10 mouse cellular contexts compared by ENCODE assay signal in the genomic region with DNA sequence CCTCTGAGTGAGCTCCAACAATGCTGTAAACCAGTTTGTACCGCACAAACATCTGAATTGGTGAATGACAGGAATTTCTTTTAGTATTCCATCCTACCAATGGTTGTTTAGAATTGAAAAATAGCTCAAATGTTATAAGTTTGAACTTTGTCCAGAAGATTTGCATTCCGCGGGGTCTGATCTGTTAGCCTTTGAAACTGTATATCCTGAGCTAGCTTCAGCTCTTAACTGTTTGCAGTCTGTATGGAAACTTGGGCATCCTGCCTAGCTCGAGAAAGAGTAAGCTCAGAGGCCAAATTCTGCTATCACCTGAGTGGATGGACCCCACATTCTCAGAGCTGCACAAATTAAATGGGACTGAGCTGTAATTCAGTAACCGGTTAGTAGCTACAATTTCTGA. TPM values are rescaled to one million over a fixed set of nuclear protein-coding genes. Genes with fewer than 3 reads are reported as not detected.
DNase-seq lines count a peak whose midpoint lies in the region; ATAC-seq lines count a peak whose summit lies in the region.
"Had no signal": no experiment of that assay in that cellular context is flagged by ENCODE, and none has a peak within 500 bp of the region (broad histone marks: within the 10 kb centered on the region; RNA-seq: fewer than 3 reads in every experiment).

No protein-coding gene starts in this region.

- H3K4me2 ChIP-seq in heart, embryonic 13.5 days: peak overlapping the region; percentile 95
- H3K4me2 ChIP-seq in embryonic facial prominence, embryonic 13.5 days: peak overlapping the region; percentile 82
- peak overlapping the region; percentile 94 for H3K4me2 ChIP-seq in hindbrain, embryonic 16.5 days (ENCODE audit: low read length)
- peak overlapping the region; percentile 86 for H3K4me2 ChIP-seq in midbrain, embryonic 15.5 days

- peaks cover 56% of the 10 kb centered on the region for H3K4me1 ChIP-seq in heart, embryonic 13.5 days
- H3K4me1 ChIP-seq in embryonic facial prominence, embryonic 13.5 days: peaks cover 49% of the 10 kb centered on the region
- peaks cover 32% of the 10 kb centered on the region for H3K4me1 ChIP-seq in hindbrain, embryonic 16.5 days (ENCODE audit: control insufficient read depth, insufficient read depth, low read depth, low read length)
- H3K4me1 ChIP-seq in midbrain, embryonic 15.5 days: peaks cover 66% of the 10 kb centered on the region

- no peak for ATAC-seq in heart, embryonic 13.5 days (ENCODE audit: extremely low read depth, insufficient number of reproducible peaks, low FRiP score, low TSS enrichment)
- ATAC-seq in embryonic facial prominence, embryonic 13.5 days (ENCODE audit: insufficient number of reproducible peaks, insufficient read depth, low FRiP score, low TSS enrichment, low read depth): no peak
- ATAC-seq in hindbrain, embryonic 16.5 days: no peak
- ATAC-seq in midbrain, embryonic 15.5 days (replicated peaks): no peak

- peak overlapping the region; percentile 96; the same call in 1 of the 2 replicates for H3K4me3 ChIP-seq in heart, embryonic 13.5 days
- peak overlapping the region; percentile 96 for H3K4me3 ChIP-seq in embryonic facial prominence, embryonic 13.5 days
- H3K4me3 ChIP-seq in hindbrain, embryonic 16.5 days (ENCODE audit: low read length): no peak overlapping the region
- peak overlapping the region; percentile 89; the same call in 1 of the 2 replicates for H3K4me3 ChIP-seq in midbrain, embryonic 15.5 days

- peaks cover 30% of the 10 kb centered on the region for H3K36me3 ChIP-seq in heart, embryonic 13.5 days
- peaks cover 28% of the 10 kb centered on the region for H3K36me3 ChIP-seq in embryonic facial prominence, embryonic 13.5 days
- H3K36me3 ChIP-seq in hindbrain, embryonic 16.5 days (ENCODE audit: control insufficient read depth, insufficient read depth, low read length): no peaks in the 10 kb centered on the region
- H3K36me3 ChIP-seq in midbrain, embryonic 15.5 days (replicated peaks): peaks cover 5% of the 10 kb centered on the region; the same call in 1 of the 2 replicates

- WGBS in heart, embryonic 13.5 days: 57% methylated on average over 5 of the region's 5 CpGs
- WGBS in embryonic facial prominence, embryonic 13.5 days: 20% methylated on average over 5 of the region's 5 CpGs
- WGBS in hindbrain, embryonic 16.5 days: 42% methylated on average over 5 of the region's 5 CpGs
- WGBS in midbrain, embryonic 15.5 days: 27% methylated on average over 5 of the region's 5 CpGs

- no peak overlapping the region for H3K27ac ChIP-seq in heart, embryonic 13.5 days (replicated peaks)
- H3K27ac ChIP-seq in embryonic facial prominence, embryonic 13.5 days: no peak overlapping the region; the same call in 1 of the 2 replicates
- H3K27ac ChIP-seq in hindbrain, embryonic 16.5 days (ENCODE audit: low read depth, low read length): no peak overlapping the region
- H3K27ac ChIP-seq in midbrain, embryonic 15.5 days: no peak overlapping the region

- intact Hi-C loops in heart, postnatal 14 days (cut with DNase I): no loop called here
- intact Hi-C loops in left cerebral cortex, postnatal 36 days (cut with DNase I): no loop called here

- no peaks in the 10 kb centered on the region for H3K27me3 ChIP-seq in heart, embryonic 13.5 days (replicated peaks)
- H3K27me3 ChIP-seq in embryonic facial prominence, embryonic 13.5 days: no peaks in the 10 kb centered on the region
- H3K27me3 ChIP-seq in hindbrain, embryonic 16.5 days (replicated peaks; ENCODE audit: control insufficient read depth, insufficient read depth, low read length): no peaks in the 10 kb centered on the region
- no peaks in the 10 kb centered on the region for H3K27me3 ChIP-seq in midbrain, embryonic 15.5 days (replicated peaks)

- no peaks in the 10 kb centered on the region for H3K9me3 ChIP-seq in heart, embryonic 13.5 days
- H3K9me3 ChIP-seq in embryonic facial prominence, embryonic 13.5 days: no peaks in the 10 kb centered on the region
- H3K9me3 ChIP-seq in hindbrain, embryonic 16.5 days (ENCODE audit: control insufficient read depth, low read length): no peaks in the 10 kb centered on the region
- no peaks in the 10 kb centered on the region for H3K9me3 ChIP-seq in midbrain, embryonic 15.5 days

- H3K9ac ChIP-seq in heart, embryonic 13.5 days: 0 out of 2 replicates have a peak overlapping the region, but pooled peaks have one; percentile 4
- peak overlapping the region; percentile 58; the same call in 1 of the 2 replicates for H3K9ac ChIP-seq in embryonic facial prominence, embryonic 13.5 days
- H3K9ac ChIP-seq in hindbrain, embryonic 16.5 days (ENCODE audit: low read depth, low read length): no peak overlapping the region
- 0 out of 2 replicates have a peak overlapping the region, but pooled peaks have one; percentile 1 for H3K9ac ChIP-seq in midbrain, embryonic 15.5 days

- no peak for DNase-seq in heart, postnatal 14 days
- DNase-seq in left cerebral cortex, postnatal 36 days (ENCODE audit: low spot score in 2 of 2): no peak
- no peak for DNase-seq in urinary bladder, postnatal 10 days (ENCODE audit: low spot score)
- no peak for DNase-seq in right cerebral cortex, postnatal 10 days (ENCODE audit: low spot score in 2 of 2)
- DNase-seq: cerebellum, adult 2 months; gastrocnemius, postnatal 36 days had no signal

RNA-seq across cellular contexts. Expression of a gene that starts 3.0 kb away (rescaled TPM):
- 21.9 and 22.1 TPM in 2 replicates for polyA plus RNA-seq in heart, embryonic 13.5 days (2015; fragmentation: Nextera tagmentation; extraction: Ambion mirVana)
- total RNA-seq in heart, postnatal 14 days (2021): 10 to 100 TPM; 41.5 to 41.9 TPM
- polyA plus RNA-seq in embryonic facial prominence, embryonic 13.5 days (2015; fragmentation: Nextera tagmentation; extraction: Ambion mirVana): 43.1 and 47.0 TPM in 2 replicates
- polyA plus RNA-seq in hindbrain, embryonic 16.5 days (2015; fragmentation: Nextera tagmentation; extraction: Ambion mirVana): 32.3 and 38.9 TPM in 2 replicates
- 50.6 and 52.2 TPM in 2 replicates for polyA plus RNA-seq in midbrain, embryonic 15.5 days (2015; fragmentation: Nextera tagmentation; extraction: Ambion mirVana)
- 10 to 100 TPM; 24.4 to 26.2 TPM for total RNA-seq in left cerebral cortex, postnatal 36 days (2021)

RNA-seq across cellular contexts. Expression of a gene that starts 23.9 kb away (rescaled TPM):
- 170 and 175 TPM in 2 replicates for polyA plus RNA-seq in heart, embryonic 13.5 days (2015; fragmentation: Nextera tagmentation; extraction: Ambion mirVana)
- total RNA-seq in heart, postnatal 14 days (2021): 100 to 1,000 TPM; 118 to 131 TPM
- 374 and 398 TPM in 2 replicates for polyA plus RNA-seq in embryonic facial prominence, embryonic 13.5 days (2015; fragmentation: Nextera tagmentation; extraction: Ambion mirVana)
- 168 and 190 TPM in 2 replicates for polyA plus RNA-seq in hindbrain, embryonic 16.5 days (2015; fragmentation: Nextera tagmentation; extraction: Ambion mirVana)
- 229 and 241 TPM in 2 replicates for polyA plus RNA-seq in midbrain, embryonic 15.5 days (2015; fragmentation: Nextera tagmentation; extraction: Ambion mirVana)
- total RNA-seq in left cerebral cortex, postnatal 36 days (2021): 100 to 1,000 TPM; 153 to 205 TPM

RNA-seq across cellular contexts. Expression of a gene that starts 26.7 kb away (rescaled TPM):
- 16.8 and 18.1 TPM in 2 replicates for polyA plus RNA-seq in heart, embryonic 13.5 days (2015; fragmentation: Nextera tagmentation; extraction: Ambion mirVana)
- 10 to 100 TPM; 47.9 to 55.6 TPM for total RNA-seq in heart, postnatal 14 days (2021)
- polyA plus RNA-seq in embryonic facial prominence, embryonic 13.5 days (2015; fragmentation: Nextera tagmentation; extraction: Ambion mirVana): 34.9 and 40.3 TPM in 2 replicates
- polyA plus RNA-seq in hindbrain, embryonic 16.5 days (2015; fragmentation: Nextera tagmentation; extraction: Ambion mirVana): 29.9 and 41.3 TPM in 2 replicates
- polyA plus RNA-seq in midbrain, embryonic 15.5 days (2015; fragmentation: Nextera tagmentation; extraction: Ambion mirVana): 50.2 and 54.6 TPM in 2 replicates
- 10 to 100 TPM; 23.9 to 31.7 TPM for total RNA-seq in left cerebral cortex, postnatal 36 days (2021)
